Mouse (Mus musculus): Measurements from ENCODE around the gene Mib2. TPM values are rescaled to one million over a fixed set of nuclear protein-coding genes. Genes with fewer than 3 reads are reported as not detected.

Gene Mib2
- polyA plus RNA-seq, 1 experiment, result 52.9 TPM

DNA sequence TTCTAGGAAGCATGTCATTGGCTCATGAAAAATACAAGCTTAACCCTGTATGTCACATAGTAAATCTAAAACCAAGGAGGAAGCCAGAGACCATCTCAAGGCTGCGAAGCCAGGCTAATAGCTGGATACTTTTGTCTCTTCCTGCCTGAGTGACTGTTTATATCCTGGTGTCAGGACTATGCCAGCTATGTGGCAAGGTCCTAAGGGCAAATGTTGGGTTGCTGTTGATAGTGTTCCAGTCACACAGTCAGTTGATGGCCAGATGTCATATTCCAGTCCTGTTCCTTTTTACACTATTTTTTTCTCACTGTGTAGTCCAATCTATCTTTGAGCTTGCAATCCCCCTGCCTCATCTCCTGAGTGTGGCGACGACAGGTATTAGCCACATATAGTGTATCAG lies 55.7 kb downstream of the Mib2 start:
- DNase-seq (ENCODE audit: low read depth), result no peak

DNA sequence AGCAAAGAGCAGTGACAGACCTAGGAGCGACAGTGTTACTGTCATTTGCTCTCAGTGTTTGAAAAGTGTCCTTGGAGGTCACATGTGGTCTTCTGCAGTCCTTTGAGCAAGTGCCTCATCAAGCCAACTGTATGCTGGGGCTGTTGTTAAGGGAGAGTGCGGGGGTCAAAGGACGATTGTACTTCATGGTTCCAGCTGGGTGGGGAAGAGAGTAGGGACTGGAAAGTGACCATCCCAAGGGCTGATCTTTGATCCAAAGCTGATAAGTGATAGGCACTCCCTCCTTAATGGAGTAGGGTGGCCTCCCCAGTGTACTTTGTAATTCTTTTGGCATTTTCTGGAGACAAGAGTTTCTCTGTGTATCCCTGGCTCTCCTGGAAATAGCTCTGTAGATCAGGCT lies 57.1 kb downstream of the Mib2 start:
- DNase-seq (ENCODE audit: low read depth), result no peak

DNA sequence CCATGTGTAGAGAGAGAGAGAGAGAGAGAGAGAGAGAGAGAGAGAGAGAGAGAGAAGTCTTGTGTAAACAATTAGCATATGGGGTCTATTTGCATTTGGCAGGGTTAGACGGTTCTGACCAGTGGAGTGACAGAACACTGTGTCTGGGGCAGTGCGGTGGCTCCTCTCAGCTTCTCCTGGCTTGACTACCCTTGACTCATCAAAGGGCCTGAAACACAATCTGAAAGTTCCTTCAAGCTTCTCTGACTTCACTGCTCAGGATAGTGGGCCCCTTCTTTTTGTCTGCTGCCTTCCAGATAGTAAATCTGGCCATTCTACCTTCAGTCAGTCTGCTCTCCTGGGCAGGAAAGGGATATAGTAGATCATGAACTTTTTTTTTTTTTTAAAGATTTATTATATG lies 62.2 kb downstream of the Mib2 start:
- DNase-seq (ENCODE audit: low read depth), result no peak

DNA sequence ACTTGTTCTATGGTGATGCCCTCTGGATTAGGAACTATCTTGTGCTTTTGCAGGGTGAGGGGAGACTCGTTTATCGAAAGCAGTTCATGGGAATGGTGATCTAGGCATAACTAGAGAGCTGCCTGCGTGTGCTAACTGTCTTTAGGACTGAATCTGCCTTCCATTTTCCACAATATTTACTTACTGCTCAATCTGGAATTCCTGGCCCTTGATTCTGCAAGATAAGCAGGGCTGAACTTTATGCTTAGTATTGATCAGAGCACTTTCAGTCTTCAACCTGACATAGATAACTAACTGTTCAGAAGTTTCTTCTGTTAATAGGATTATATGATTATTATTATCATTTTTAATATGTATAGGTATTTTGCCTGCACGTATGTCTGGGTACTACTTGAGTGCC lies 63.9 kb downstream of the Mib2 start:
- no peak for DNase-seq (ENCODE audit: low read depth)

Other genes starting within 250 kb of the Mib2 start
- 9.1 and 9.7 TPM in 2 replicates for gene Tmem52, start 200.1 kb downstream of the Mib2 start, polyA plus RNA-seq (2012; rRNA removed)
- gene Gnb1, start 177.8 kb downstream of the Mib2 start, polyA plus RNA-seq (2012; rRNA removed), result 663 and 820 TPM in 2 replicates
- 163 and 200 TPM in 2 replicates for gene Nadk, start 106.8 kb downstream of the Mib2 start, polyA plus RNA-seq (2012; rRNA removed)
- 29.2 and 40.0 TPM in 2 replicates for gene Slc35e2, start 67.8 kb downstream of the Mib2 start, polyA plus RNA-seq (2012; rRNA removed)
- 17.2 and 26.3 TPM in 2 replicates for gene Cdk11b, start 44.3 kb downstream of the Mib2 start, polyA plus RNA-seq (2012; rRNA removed)
- gene Gm10563, start 23.8 kb downstream of the Mib2 start, polyA plus RNA-seq (2012; rRNA removed), result not detected in 2 replicates
- 58.9 and 64.6 TPM in 2 replicates for gene Mmp23, start 15.8 kb downstream of the Mib2 start, polyA plus RNA-seq (2012; rRNA removed)
- 35.3 and 39.7 TPM in 2 replicates for gene Fndc10, start 25.1 kb upstream of the Mib2 start, polyA plus RNA-seq (2012; rRNA removed)
- gene Ssu72, start 35.6 kb upstream of the Mib2 start, polyA plus RNA-seq (2012; rRNA removed), result 105 and 122 TPM in 2 replicates
- 0.98 and 1.2 TPM in 2 replicates for gene Tmem240, start 65.6 kb upstream of the Mib2 start, polyA plus RNA-seq (2012; rRNA removed)
- gene Atad3a, start 91.9 kb upstream of the Mib2 start, polyA plus RNA-seq (2012; rRNA removed), result 52.8 and 68.3 TPM in 2 replicates
- 21.2 and 28.0 TPM in 2 replicates for gene Vwa1, start 105.5 kb upstream of the Mib2 start, polyA plus RNA-seq (2012; rRNA removed)
- 2.4 and 4.7 TPM in 2 replicates for gene Tmem88b, start 116.7 kb upstream of the Mib2 start, polyA plus RNA-seq (2012; rRNA removed)
- 1.9 and 2.6 TPM in 2 replicates for gene Ankrd65, start 121.2 kb upstream of the Mib2 start, polyA plus RNA-seq (2012; rRNA removed)
- gene Mrpl20, start 133.7 kb upstream of the Mib2 start, polyA plus RNA-seq (2012; rRNA removed), result 71.2 and 101 TPM in 2 replicates
- gene Ccnl2, start 143.3 kb upstream of the Mib2 start, polyA plus RNA-seq (2012; rRNA removed), result 63.7 and 69.3 TPM in 2 replicates
- gene Aurkaip1, start 162.1 kb upstream of the Mib2 start, polyA plus RNA-seq (2012; rRNA removed), result 122 and 145 TPM in 2 replicates
- 156 and 190 TPM in 2 replicates for gene Mxra8, start 170.5 kb upstream of the Mib2 start, polyA plus RNA-seq (2012; rRNA removed)
- gene Dvl1, start 178.2 kb upstream of the Mib2 start, polyA plus RNA-seq (2012; rRNA removed), result 124 and 139 TPM in 2 replicates
- 0.34 and 0.43 TPM in 2 replicates for gene Tas1r3, start 194.2 kb upstream of the Mib2 start, polyA plus RNA-seq (2012; rRNA removed)
- gene Cptp, start 200.2 kb upstream of the Mib2 start, polyA plus RNA-seq (2012; rRNA removed), result 30.8 and 31.0 TPM in 2 replicates
- 33.7 and 36.5 TPM in 2 replicates for gene Ints11, start 200.3 kb upstream of the Mib2 start, polyA plus RNA-seq (2012; rRNA removed)
- gene Pusl1, start 222.6 kb upstream of the Mib2 start, polyA plus RNA-seq (2012; rRNA removed), result 44.0 and 49.9 TPM in 2 replicates
- 27.7 and 28.2 TPM in 2 replicates for gene Acap3, start 222.6 kb upstream of the Mib2 start, polyA plus RNA-seq (2012; rRNA removed)

All from gonadal fat pad, adult 2 months (tissue).